Mouse (Mus musculus) CH12.LX (cell line): ENCODE measurements at regions not wholly inside any gene's neighbourhood (a gene's known extent, or its start where the extent isn't known, plus 50 kb on each side); places are given as distances from the start of the nearest gene placed in this dataset.

Experiments used
- DNase-seq: peaks from one replicate; pipeline ENCODE4 v3.0.0-alpha.2; 2013; ENCODE audit errors: extremely low read depth
- H3K27ac ChIP-seq: 2 replicates; pipeline ENCODE4 v1.5.1; 2012; ENCODE audit warnings: low read depth, mild to moderate bottlenecking, control low read depth, moderate library complexity; ENCODE audit not compliant: insufficient read depth
- H3K27me3 ChIP-seq: replicated peaks from 2 replicates; pipeline ENCODE3; 2012; ENCODE audit warnings: inconsistent platforms
- H3K36me3 ChIP-seq, 2 experiments: replicated peaks in 1 of 2; 2 replicates each; pipeline versions ENCODE3 to v1.6.1; 2012; ENCODE audit warnings: inconsistent platforms in 1 of 2, low read length in 1 of 2, mild to moderate bottlenecking in 1 of 2, mixed read lengths in 1 of 2, moderate library complexity in 1 of 2; ENCODE audit not compliant: control insufficient read depth in 1 of 2, insufficient read depth in 1 of 2
- H3K4me1 ChIP-seq, 2 experiments: 2 replicates each; pipeline ENCODE4 v1.6.1; 2012; ENCODE audit warnings: inconsistent platforms in 1 of 2, moderate library complexity in 1 of 2; ENCODE audit not compliant: insufficient read depth in 2 of 2, control insufficient read depth in 1 of 2
- H3K4me2 ChIP-seq: 2 replicates; pipeline ENCODE4 v1.6.1; 2012; ENCODE audit warnings: low read depth, mild to moderate bottlenecking, control low read depth; ENCODE audit not compliant: poor library complexity, insufficient read depth, severe bottlenecking
- H3K4me3 ChIP-seq, 3 experiments: fragments of 150-350 bp in 1 of 3; sonication (generic) in 1 of 3; replicated peaks in 1 of 3; 2 replicates each; pipeline versions ENCODE3 to v1.5.1; 2011 to 2012; ENCODE audit warnings: low read depth in 2 of 3, low read length in 2 of 3, mild to moderate bottlenecking in 2 of 3, moderate library complexity in 2 of 3, control low read depth in 1 of 3, improper control_type of control experiment in 1 of 3, inconsistent platforms in 1 of 3, mixed read lengths in 1 of 3; ENCODE audit not compliant: poor library complexity in 1 of 3
- H3K79me2 ChIP-seq: replicated peaks from 2 replicates; pipeline ENCODE4 v1.6.1; 2012; ENCODE audit warnings: mild to moderate bottlenecking, moderate library complexity; ENCODE audit not compliant: control insufficient read depth, poor library complexity, insufficient read depth, severe bottlenecking; ENCODE audit errors: extremely low read depth
- H3K9ac ChIP-seq: 2 replicates; pipeline ENCODE4 v1.6.1; 2012; ENCODE audit warnings: low read depth, mild to moderate bottlenecking, control low read depth, moderate library complexity; ENCODE audit not compliant: insufficient read depth
- H3K9me3 ChIP-seq: replicated peaks from 2 replicates; pipeline ENCODE3; 2012; ENCODE audit warnings: low read length, inconsistent platforms, mixed read lengths
- CTCF ChIP-seq, 2 experiments: IDR thresholded peaks in 1 of 2; conservative IDR thresholded peaks in 1 of 2; 2 replicates each; pipeline ENCODE4 v1.5.1; 2011 to 2012; ENCODE audit warnings: low read depth in 2 of 2, low read length in 2 of 2, improper control_type of control experiment in 1 of 2, inconsistent platforms in 1 of 2, mild to moderate bottlenecking in 1 of 2, moderate library complexity in 1 of 2
- NRF1 ChIP-seq: IDR thresholded peaks from 2 replicates; pipeline ENCODE4 v1.6.1; 2014; ENCODE audit warnings: low read depth, mild to moderate bottlenecking, inconsistent platforms, low read length, improper control_type of control experiment, moderate library complexity
- TBP ChIP-seq: conservative IDR thresholded peaks from 2 replicates; pipeline ENCODE4 v1.6.1; 2011; ENCODE audit warnings: low read depth, low read length, improper control_type of control experiment
- dilution Hi-C: fragments of 300-500 bp; cut with MboI; formaldehyde crosslinking; loops from 2 replicates; pipeline ENCODE4 v1.14.3; 2020; ENCODE audit warnings: low sequenced_read_pairs; ENCODE audit not compliant: extremely low pct_unique_long_range_greater_than_20kb, extremely low pct_ligation_motif_present
- in situ Hi-C: fragments of 300-500 bp; cut with MboI; formaldehyde crosslinking; loops from 3 replicates; pipeline ENCODE4 v1.14.3; 2019; ENCODE audit warnings: low sequenced_read_pairs, low pct_ligation_motif_present, low pct_unique_long_range_greater_than_20kb, mixed read lengths

DNA sequence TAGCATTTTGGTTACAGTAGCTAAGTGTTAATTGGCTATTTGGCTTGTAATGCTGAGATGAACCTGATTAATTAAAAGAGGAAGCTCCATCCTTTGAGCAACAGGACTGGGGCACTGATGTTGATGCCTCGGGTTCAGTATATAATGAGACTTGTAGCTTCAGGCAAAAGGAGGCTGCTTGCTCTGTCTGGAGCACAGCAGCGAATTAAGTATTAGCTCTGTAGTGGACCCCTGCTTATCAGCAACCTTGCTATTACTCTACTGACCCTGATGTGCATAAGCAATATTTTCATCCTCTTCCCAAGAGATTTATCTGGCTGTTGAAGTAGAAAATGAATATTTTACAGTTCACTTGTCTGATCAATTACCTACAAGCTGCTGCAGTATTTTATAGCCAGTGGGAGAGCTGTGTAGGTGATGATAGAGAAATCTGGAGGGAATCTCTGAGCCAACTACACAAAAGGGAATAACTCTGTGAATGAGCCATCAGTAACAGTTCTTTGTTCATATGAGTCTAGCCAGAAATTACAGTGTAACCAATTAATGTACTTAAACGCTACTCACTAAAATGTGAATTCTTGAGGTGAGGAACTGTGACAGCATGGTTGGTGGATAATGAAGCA lies 846.2 kb downstream of the Ndufa4 start:
- Histone ChIP-seq H3K9ac (no peak overlapping the region), H3K9me3 (peaks cover 2% of the 10 kb centered on the region), H3K4me2 (no peak overlapping the region), H3K4me3 (no peak overlapping the region), H3K4me1 (no peaks in the 10 kb centered on the region), H3K79me2 (no peaks in the 10 kb centered on the region), H3K27ac (no peak overlapping the region), H3K36me3 (no peaks in the 10 kb centered on the region), H3K27me3 (no peaks in the 10 kb centered on the region)
- no peak for TF ChIP-seq TBP
- no peak for TF ChIP-seq NRF1
- no peak for TF ChIP-seq CTCF (conservative IDR thresholded peaks at IDR 0.05 in 1 of 2, IDR thresholded peaks at IDR 0.05 in 1 of 2; ENCODE audit: low read depth in 2 of 2, low read length in 2 of 2)
- no peak for DNase-seq
- dilution Hi-C loops, result no loop called here
- in situ Hi-C loops, result no loop called here
